Mouse (Mus musculus) monocyte, adult 5-6 weeks (primary cell): ENCODE data around the gene Islr2. TPM values are rescaled to one million over a fixed set of nuclear protein-coding genes. Genes with fewer than 3 reads are reported as not detected.

Source experiments
- ATAC-seq: fragments of 153-309, 156-312 bp; replicated peaks from 2 replicates; pipeline ENCODE4 v1.8.0; 2017; ENCODE audit warnings: mild to moderate bottlenecking; ENCODE audit not compliant: low TSS enrichment, insufficient number of reproducible peaks, severe bottlenecking, poor library complexity, low FRiP score
- total RNA-seq: library from RNA; stranded (forward); fragments of 200-1000, 200-491, 200-594 nt; gene quantifications from 3 replicates; pipeline ENCODE4 v1.2.3, GENCODE M21; 2017

The Islr2 gene
- total RNA-seq, 1 experiment from 2014 or later = not detected

- ATAC-seq = no peak
These were observed 41.9 kb downstream of the Islr2 start for GRCm38 (mm10) chr9:58162173-58162572.

DNA sequence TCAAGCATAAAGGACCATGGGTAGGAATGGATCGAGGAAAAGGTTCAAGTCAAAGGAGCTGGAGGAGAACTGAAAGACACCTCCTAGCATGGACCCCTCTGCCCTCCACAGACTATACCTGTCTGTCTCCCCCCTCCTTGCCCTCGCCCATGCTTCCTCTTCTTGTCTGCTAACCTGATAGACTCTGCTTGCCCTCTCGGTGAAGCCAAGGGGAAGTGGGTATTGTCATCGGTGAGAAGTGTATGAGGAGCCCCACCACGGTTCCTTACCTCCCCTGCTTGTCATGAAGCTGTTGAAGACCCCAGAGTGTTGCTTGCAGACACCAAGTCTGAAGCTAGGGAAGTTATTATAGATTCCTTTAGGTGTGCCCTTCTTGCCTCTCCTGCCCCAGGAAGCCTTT is 43.8 kb downstream of the Islr2 start:
- no peak for ATAC-seq

DNA sequence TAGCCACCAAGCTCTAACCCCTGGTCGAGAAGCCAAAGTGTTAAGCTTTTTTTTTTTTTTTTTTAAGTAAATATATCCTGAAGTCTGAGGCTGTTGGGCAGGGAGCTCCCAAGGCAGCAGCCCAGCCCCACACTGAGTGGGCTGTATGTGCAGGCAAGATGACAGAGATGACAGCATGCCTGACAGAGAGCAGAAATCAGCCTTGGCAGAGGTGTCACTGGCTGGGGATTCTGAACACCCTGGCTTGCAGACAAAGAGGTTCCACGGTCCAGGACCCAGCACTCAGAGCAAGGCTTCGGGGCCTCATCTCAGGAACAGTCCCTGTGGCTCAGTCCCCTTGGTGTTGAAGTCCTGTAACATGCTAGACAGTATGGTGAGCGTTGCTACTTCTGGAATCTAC is 44.3 kb downstream of the Islr2 start:
- ATAC-seq = no peak

GRCm38 (mm10) chr9:58158541-58159311 is 45.4 kb downstream of the Islr2 start:
- no peak for ATAC-seq

- no peak for ATAC-seq
These were observed 46.3 kb downstream of the Islr2 start for GRCm38 (mm10) chr9:58157838-58158237.

DNA sequence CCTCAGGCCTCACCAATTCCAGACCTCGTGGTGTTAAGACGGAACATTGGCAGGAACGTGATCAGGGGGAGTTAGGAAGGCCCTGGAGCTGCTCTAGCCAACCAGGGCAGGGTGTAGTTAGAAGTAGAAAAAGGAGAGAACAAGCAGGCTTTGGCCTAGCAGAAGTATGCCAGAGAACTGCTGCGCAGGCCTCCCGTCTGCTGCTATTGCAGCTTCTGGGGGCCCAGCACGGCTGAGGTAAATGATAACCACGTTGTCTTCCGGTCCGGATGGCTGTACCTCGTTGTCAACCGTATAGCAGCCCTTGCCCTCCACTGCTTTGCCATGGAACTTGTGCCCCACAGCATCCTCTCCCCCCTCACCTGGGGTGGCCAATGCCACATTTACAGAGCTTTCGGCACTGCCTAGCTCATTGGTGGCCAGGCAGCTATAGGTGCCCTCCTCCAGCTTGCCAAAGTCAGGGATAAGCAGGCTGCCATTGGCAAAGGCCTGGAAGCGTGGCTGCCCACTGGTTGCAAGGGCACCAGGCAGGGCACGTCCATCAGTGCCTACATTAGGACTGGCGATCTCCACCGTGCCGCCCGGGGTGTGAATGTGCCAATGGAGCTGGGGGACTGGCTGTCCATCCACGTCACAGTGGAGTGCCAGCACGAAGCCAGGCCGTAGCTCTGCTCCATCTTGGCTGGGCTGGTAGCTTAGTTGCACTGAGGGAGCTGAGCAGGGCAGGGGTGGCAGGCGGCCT is 47.1 kb downstream of the Islr2 start:
- ATAC-seq = no peak

DNA sequence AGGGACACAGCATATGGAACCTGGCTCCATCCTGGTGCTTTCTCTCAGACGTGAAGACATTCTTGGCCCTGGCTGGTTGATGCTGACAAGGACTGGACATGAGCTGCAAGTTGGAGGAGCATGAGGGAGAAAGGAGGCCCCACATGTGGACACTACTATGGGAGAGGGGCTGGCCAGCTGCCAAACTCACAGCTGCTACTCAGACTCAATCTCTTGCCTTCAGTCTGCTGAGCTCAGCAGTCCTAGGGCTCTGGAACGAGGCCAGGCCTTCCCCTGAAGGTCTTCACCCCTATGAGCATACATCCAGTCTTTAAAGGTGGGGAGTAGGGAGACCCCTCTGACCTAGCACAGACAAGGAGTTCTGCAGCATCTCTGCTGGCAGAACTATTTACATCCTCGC is 48.8 kb downstream of the Islr2 start:
- ATAC-seq = no peak

- ATAC-seq = no peak
These were observed 51.0 kb downstream of the Islr2 start for GRCm38 (mm10) chr9:58153095-58153494.

GRCm38 (mm10) chr9:58150733-58151361 is 53.3 kb downstream of the Islr2 start:
- ATAC-seq = no peak

DNA sequence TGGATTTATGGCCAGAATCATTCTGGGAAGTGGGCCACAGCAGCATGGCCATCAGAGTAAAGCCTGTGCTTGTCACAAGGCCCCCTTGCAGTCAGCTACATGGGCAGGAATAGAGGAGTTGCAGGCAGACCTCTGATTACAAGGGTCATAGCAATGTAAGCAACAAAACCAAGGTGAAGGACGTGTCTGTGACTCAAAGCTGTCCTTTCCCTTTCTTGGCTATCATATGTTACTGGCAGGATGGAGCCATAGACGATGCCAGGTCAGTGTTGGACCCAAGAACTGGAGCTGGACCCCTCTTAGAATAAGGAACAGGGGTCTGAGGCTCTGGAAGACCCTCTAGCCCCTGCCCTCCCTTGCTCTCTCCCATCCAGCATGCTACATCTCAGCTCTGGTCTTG is 55.3 kb downstream of the Islr2 start:
- ATAC-seq = no peak

Other genes starting within 250 kb of the Islr2 start
- gene Cyp11a1, start 197.9 kb downstream of the Islr2 start, total RNA-seq = 7.8 to 44.8 TPM (median 28.4 TPM) in 3 replicates
- gene Stra6, start 140.5 kb downstream of the Islr2 start, total RNA-seq = not detected in 3 replicates
- not detected in 3 replicates for gene Ccdc33, start 85.5 kb downstream of the Islr2 start, total RNA-seq
- gene Islr, start within 50 bp of the Islr2 start, total RNA-seq = not detected in 3 replicates
- gene Pml, start 45.5 kb upstream of the Islr2 start, total RNA-seq = 6.6 to 23.5 TPM (median 15.6 TPM) in 3 replicates
- gene Stoml1, start 48.8 kb upstream of the Islr2 start, total RNA-seq = 11.3 to 14.2 TPM (median 13.0 TPM) in 3 replicates
- not detected in 3 replicates for gene Loxl1, start 108.9 kb upstream of the Islr2 start, total RNA-seq
- gene Tbc1d21, start 166.1 kb upstream of the Islr2 start, total RNA-seq = not detected in 3 replicates